Mouse (Mus musculus): ENCODE results near the gene Tbx19.

DNA sequence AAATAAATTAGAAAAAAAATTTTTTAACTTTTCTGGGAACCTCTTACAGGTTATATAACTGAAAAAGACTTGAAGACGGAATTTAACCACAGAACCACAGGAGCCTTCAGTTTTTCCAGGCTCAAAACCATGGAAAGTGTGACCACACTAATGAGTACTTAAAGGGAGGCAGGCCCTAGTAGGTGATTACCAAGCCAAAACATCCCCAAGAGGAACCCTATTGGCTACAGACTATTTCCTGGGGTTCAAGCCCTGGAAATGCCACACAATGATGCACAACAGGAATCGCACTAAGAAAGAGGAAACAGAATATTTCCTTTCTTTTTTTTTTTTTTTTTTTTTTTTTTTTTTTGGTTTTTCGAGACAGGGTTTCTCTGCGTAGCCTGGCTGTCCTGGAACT, 31.5 kb upstream of the Tbx19 start:
- TF ChIP-seq CTCF (IDR thresholded peaks at IDR 0.05; ENCODE audit: low read depth) (no peak), EP300 (IDR thresholded peaks at IDR 0.05; ENCODE audit: low read depth) (no peak)

Measured in liver, embryonic 14.5 days (tissue).